Mouse (Mus musculus): Measurements from ENCODE around the gene Pla2g4a.

Pla2g4a gene

GRCm38 (mm10) chr1:149846655-149847054 lies 114.4 kb downstream of the Pla2g4a start:
- no peak for DNase-seq

GRCm38 (mm10) chr1:149841845-149842244 lies 119.2 kb downstream of the Pla2g4a start:
- DNase-seq: no peak

GRCm38 (mm10) chr1:149840961-149841416 lies 120.1 kb downstream of the Pla2g4a start:
- DNase-seq: peak; percentile 42

GRCm38 (mm10) chr1:149840312-149840930 lies 120.7 kb downstream of the Pla2g4a start:
- no peak for DNase-seq

- DNase-seq: no peak
Observed at GRCm38 (mm10) chr1:149836496-149836895, 124.6 kb downstream of the Pla2g4a start.

- no peak for DNase-seq
Observed at GRCm38 (mm10) chr1:149833876-149834275, 127.2 kb downstream of the Pla2g4a start.

GRCm38 (mm10) chr1:149832952-149833351 lies 128.1 kb downstream of the Pla2g4a start:
- DNase-seq: peak; percentile 22

GRCm38 (mm10) chr1:149832514-149832913 lies 128.6 kb downstream of the Pla2g4a start:
- no peak for DNase-seq

GRCm38 (mm10) chr1:149831100-149831499 lies 130.0 kb downstream of the Pla2g4a start:
- DNase-seq: no peak

- no peak for DNase-seq
Observed at GRCm38 (mm10) chr1:149813616-149814345, 147.3 kb downstream of the Pla2g4a start.

- DNase-seq: no peak
Observed at GRCm38 (mm10) chr1:149809527-149809926, 151.6 kb downstream of the Pla2g4a start.
